Mouse (Mus musculus) liver, postnatal 0 days (tissue): Measurements from ENCODE around the gene Akap2.

Experiments used
- CTCF ChIP-seq: sonication (generic); IDR thresholded peaks from 2 replicates; pipeline ENCODE4 v1.5.1; 2016; ENCODE audit warnings: antibody characterized with exemption, low read depth
- EP300 ChIP-seq: IDR thresholded peaks from 2 replicates; pipeline ENCODE4 v1.6.1; 2016; ENCODE audit warnings: antibody characterized with exemption, low read depth, mild to moderate bottlenecking

DNA sequence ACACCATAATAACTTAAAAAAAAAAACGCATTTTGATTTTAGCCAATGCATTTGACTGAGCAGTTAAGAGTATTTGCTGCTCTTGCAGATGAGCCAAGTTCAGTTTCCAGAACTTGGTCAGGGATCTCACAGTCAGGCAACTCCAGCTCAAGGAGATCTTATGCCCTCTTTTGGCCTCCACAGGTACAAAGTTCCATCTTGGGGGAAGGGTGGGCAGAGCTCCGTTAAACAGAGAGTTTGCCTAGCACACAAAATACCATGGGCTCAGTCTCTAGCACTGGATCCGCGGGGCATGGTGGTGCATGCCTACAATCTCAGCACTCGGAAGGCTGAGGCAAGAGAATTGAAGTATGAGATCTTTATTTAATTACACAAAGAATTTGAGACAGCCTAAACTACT lies 14.9 kb downstream of the Akap2 start:
- TF ChIP-seq CTCF (no peak), EP300 (no peak)
